Mouse (Mus musculus) E14TG2a.4 (cell line): Measurements from ENCODE around the gene Umodl1.

Experiments
- H3K27me3 ChIP-seq: 2 replicates; pipeline ENCODE4 v1.6.1; 2014; ENCODE audit warnings: low read length, control low read depth; ENCODE audit not compliant: insufficient read depth
- H3K36me3 ChIP-seq: 2 replicates; pipeline ENCODE4 v1.6.1; 2014; ENCODE audit warnings: low read length, control low read depth; ENCODE audit not compliant: insufficient read depth
- H3K4me1 ChIP-seq: replicated peaks from 2 replicates; pipeline ENCODE4 v1.6.1; 2014; ENCODE audit warnings: low read depth, low read length, control low read depth
- H3K4me3 ChIP-seq: replicated peaks from 2 replicates; pipeline ENCODE4 v1.5.1; 2014; ENCODE audit warnings: mild to moderate bottlenecking, low read length
- H3K9me3 ChIP-seq: 2 replicates; pipeline ENCODE4 v1.6.1; 2014; ENCODE audit warnings: low read length, control low read depth
- CTCF ChIP-seq: conservative IDR thresholded peaks from 2 replicates; pipeline ENCODE4 v1.5.1; 2014; ENCODE audit warnings: low read length
- NANOG ChIP-seq: IDR thresholded peaks from 2 replicates; pipeline ENCODE4 v1.6.1; 2014; ENCODE audit warnings: borderline replicate concordance, low read length, mixed read lengths
- POU5F1 ChIP-seq: IDR thresholded peaks from 2 replicates; pipeline ENCODE4 v1.6.1; 2014; ENCODE audit warnings: low read length, borderline replicate concordance

Gene Umodl1

GRCm38 (mm10) chr17:30954340-30954739, at the start of gene Umodl1:
Gene Umodl1, plus strand, starts transcription at chr17:30954640.
- Histone ChIP-seq H3K4me1 (no peaks in the 10 kb centered on the region), H3K36me3 (no peaks in the 10 kb centered on the region), H3K27me3 (no peaks in the 10 kb centered on the region), H3K4me3 (no peak within 1 kb of the TSS), H3K9me3 (no peaks in the 10 kb centered on the region)
- TF ChIP-seq NANOG (no peak), CTCF (no peak), POU5F1 (no peak)

GRCm38 (mm10) chr17:30907577-30907976, 46.9 kb upstream of the Umodl1 start:
- Histone ChIP-seq H3K4me1 (peaks cover 7% of the 10 kb centered on the region), H3K27me3 (peaks cover 65% of the 10 kb centered on the region), H3K9me3 (no peaks in the 10 kb centered on the region), H3K36me3 (0 out of 2 replicates have a peak, but pooled peaks cover 4% of the 10 kb centered on the region), H3K4me3 (no peak overlapping the region)
- TF ChIP-seq NANOG = no peak
- no peak for TF ChIP-seq CTCF
- no peak for TF ChIP-seq POU5F1

GRCm38 (mm10) chr17:30910866-30911731, 43.3 kb upstream of the Umodl1 start:
- Histone ChIP-seq H3K9me3 (no peaks in the 10 kb centered on the region), H3K4me3 (no peak overlapping the region), H3K36me3 (0 out of 2 replicates have a peak, but pooled peaks cover 4% of the 10 kb centered on the region), H3K27me3 (peaks cover 47% of the 10 kb centered on the region), H3K4me1 (peaks cover 6% of the 10 kb centered on the region)
- TF ChIP-seq CTCF (no peak), NANOG (no peak), POU5F1 (no peak)

- Histone ChIP-seq H3K4me3 (no peak overlapping the region), H3K4me1 (peaks cover 6% of the 10 kb centered on the region)
- TF ChIP-seq NANOG (no peak), POU5F1 (no peak), CTCF (no peak)
These were observed 42.7 kb upstream of the Umodl1 start for GRCm38 (mm10) chr17:30911732-30912088.

GRCm38 (mm10) chr17:30912536-30912935, 41.9 kb upstream of the Umodl1 start:
- H3K9me3 ChIP-seq = no peaks in the 10 kb centered on the region
- H3K27me3 ChIP-seq = peaks cover 37% of the 10 kb centered on the region
- peaks cover 6% of the 10 kb centered on the region for H3K4me1 ChIP-seq
- 0 out of 2 replicates have a peak, but pooled peaks cover 4% of the 10 kb centered on the region for H3K36me3 ChIP-seq
- TF ChIP-seq NANOG = no peak
- TF ChIP-seq POU5F1 = no peak
- no peak for TF ChIP-seq CTCF
- H3K4me3 ChIP-seq = no peak overlapping the region

More at GRCm38 (mm10) chr17:30911732-30912088, 42.7 kb upstream of the Umodl1 start:
- 0 out of 2 replicates have a peak, but pooled peaks cover 4% of the 10 kb centered on the region for H3K36me3 ChIP-seq
- no peaks in the 10 kb centered on the region for H3K9me3 ChIP-seq
- peaks cover 42% of the 10 kb centered on the region for H3K27me3 ChIP-seq

GRCm38 (mm10) chr17:30914264-30914663, 40.2 kb upstream of the Umodl1 start:
- Histone ChIP-seq H3K36me3 (peaks cover 7% of the 10 kb centered on the region), H3K9me3 (no peaks in the 10 kb centered on the region), H3K27me3 (peaks cover 26% of the 10 kb centered on the region), H3K4me1 (peaks cover 6% of the 10 kb centered on the region), H3K4me3 (no peak overlapping the region)
- TF ChIP-seq POU5F1 (no peak), NANOG (no peak), CTCF (no peak)

GRCm38 (mm10) chr17:30923566-30923965, 30.9 kb upstream of the Umodl1 start:
- H3K4me3 ChIP-seq = no peak overlapping the region
- TF ChIP-seq POU5F1 = no peak
- TF ChIP-seq CTCF = peak; percentile 43
- peaks cover 13% of the 10 kb centered on the region for H3K36me3 ChIP-seq

GRCm38 (mm10) chr17:30930827-30931226, 23.6 kb upstream of the Umodl1 start:
- H3K9me3 ChIP-seq = no peaks in the 10 kb centered on the region
- 0 out of 2 replicates have a peak, but pooled peaks cover 9% of the 10 kb centered on the region for H3K27me3 ChIP-seq
- H3K4me3 ChIP-seq = no peak overlapping the region
- H3K4me1 ChIP-seq = peaks cover 12% of the 10 kb centered on the region
- TF ChIP-seq CTCF (no peak), NANOG (no peak), POU5F1 (no peak)
- no peaks in the 10 kb centered on the region for H3K36me3 ChIP-seq

More at GRCm38 (mm10) chr17:30923566-30923965, 30.9 kb upstream of the Umodl1 start:
- no peaks in the 10 kb centered on the region for H3K27me3 ChIP-seq
- no peaks in the 10 kb centered on the region for H3K4me1 ChIP-seq
- no peaks in the 10 kb centered on the region for H3K9me3 ChIP-seq

- H3K27me3 ChIP-seq = peaks cover 19% of the 10 kb centered on the region; the same call in 1 of the 2 replicates
- H3K36me3 ChIP-seq = no peaks in the 10 kb centered on the region
- no peak overlapping the region for H3K4me3 ChIP-seq
- H3K9me3 ChIP-seq = no peaks in the 10 kb centered on the region
- TF ChIP-seq CTCF = no peak
- no peak for TF ChIP-seq POU5F1
- peaks cover 12% of the 10 kb centered on the region for H3K4me1 ChIP-seq
These were observed 21.6 kb upstream of the Umodl1 start for GRCm38 (mm10) chr17:30932836-30933235.
